Mouse (Mus musculus): Measurements from ENCODE around the gene Mrvi1. TPM values are rescaled to one million over a fixed set of nuclear protein-coding genes. Genes with fewer than 3 reads are reported as not detected.

The Mrvi1 gene
- polyA plus RNA-seq, 1 experiment, result 2.2 TPM

DNA sequence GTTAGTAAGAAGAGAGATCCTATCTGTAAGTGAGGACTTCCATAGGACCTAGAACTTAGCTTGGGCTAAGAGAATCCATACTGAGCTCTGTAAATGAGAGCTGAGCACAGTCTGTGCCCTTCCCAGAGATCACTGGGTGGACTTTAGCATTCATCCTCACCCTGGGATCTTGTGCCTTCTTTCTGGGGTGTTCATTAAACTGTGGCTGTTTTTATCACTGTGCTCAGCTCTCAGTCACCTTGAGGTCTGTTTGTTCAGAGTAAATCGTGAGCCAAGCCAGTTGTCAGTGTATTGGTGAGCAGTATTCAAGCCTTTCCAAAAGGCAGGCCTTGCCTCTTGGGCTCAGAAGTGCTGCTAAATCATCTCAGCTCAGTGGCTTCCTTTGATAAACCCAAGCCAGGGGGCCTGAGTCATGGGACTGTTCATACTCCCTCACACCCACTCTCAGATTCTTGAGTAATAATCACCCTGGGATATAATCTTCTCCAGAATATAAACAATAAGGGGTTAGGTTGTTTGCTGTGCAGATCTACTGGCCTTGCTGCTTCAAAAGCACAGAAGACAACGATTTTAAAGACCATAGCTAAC lies 100.4 kb downstream of the Mrvi1 start:
- H3K27me3 ChIP-seq (ENCODE audit: control insufficient read depth, insufficient read depth, low read length), result no peaks in the 10 kb centered on the region
- no peak for DNase-seq
- no peak overlapping the region for H3K27ac ChIP-seq (ENCODE audit: insufficient read depth, low read length)
- no peak for TF ChIP-seq CTCF (IDR thresholded peaks at IDR 0.05; ENCODE audit: borderline replicate concordance, insufficient read depth, low read depth, low read length)
- no peak for TF ChIP-seq POLR2A (IDR thresholded peaks at IDR 0.05; ENCODE audit: borderline replicate concordance, insufficient read depth, low read length)
- no peaks in the 10 kb centered on the region for H3K4me1 ChIP-seq (ENCODE audit: control insufficient read depth, insufficient read depth, low read length)
- WGBS, result 80% methylated on average over 2 of the region's 2 CpGs
- H3K4me3 ChIP-seq (replicated peaks; ENCODE audit: insufficient read depth, low read depth, low read length), result no peak overlapping the region

DNA sequence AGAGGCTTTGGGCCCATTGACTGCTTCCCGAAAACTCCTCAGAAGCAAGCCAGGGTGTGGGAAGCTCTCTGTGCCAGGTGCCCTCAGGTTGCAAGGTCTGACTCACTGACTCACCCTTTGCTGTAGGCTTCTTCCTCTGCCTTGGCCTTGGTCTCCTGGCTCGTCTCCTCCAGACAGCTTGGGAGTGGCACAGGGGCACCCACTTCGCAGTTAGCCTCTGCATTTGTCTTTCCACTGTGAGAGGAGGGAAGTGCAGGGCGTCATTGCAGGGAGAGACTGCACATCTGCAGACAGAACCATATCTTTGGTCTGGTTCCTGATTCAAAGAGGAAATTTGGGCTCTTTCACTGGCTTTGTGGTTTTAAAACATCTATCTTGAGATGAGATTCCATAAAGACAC lies 104.2 kb downstream of the Mrvi1 start:
- Histone ChIP-seq H3K4me3 (replicated peaks; ENCODE audit: insufficient read depth, low read depth, low read length) (no peak overlapping the region), H3K27me3 (ENCODE audit: control insufficient read depth, insufficient read depth, low read length) (no peaks in the 10 kb centered on the region), H3K4me1 (ENCODE audit: control insufficient read depth, insufficient read depth, low read length) (no peaks in the 10 kb centered on the region), H3K27ac (ENCODE audit: insufficient read depth, low read length) (no peak overlapping the region)
- WGBS, result 84% methylated on average over 4 of the region's 4 CpGs
- TF ChIP-seq CTCF (IDR thresholded peaks at IDR 0.05; ENCODE audit: borderline replicate concordance, insufficient read depth, low read depth, low read length) (no peak), POLR2A (IDR thresholded peaks at IDR 0.05; ENCODE audit: borderline replicate concordance, insufficient read depth, low read length) (no peak)
- DNase-seq, result no peak

DNA sequence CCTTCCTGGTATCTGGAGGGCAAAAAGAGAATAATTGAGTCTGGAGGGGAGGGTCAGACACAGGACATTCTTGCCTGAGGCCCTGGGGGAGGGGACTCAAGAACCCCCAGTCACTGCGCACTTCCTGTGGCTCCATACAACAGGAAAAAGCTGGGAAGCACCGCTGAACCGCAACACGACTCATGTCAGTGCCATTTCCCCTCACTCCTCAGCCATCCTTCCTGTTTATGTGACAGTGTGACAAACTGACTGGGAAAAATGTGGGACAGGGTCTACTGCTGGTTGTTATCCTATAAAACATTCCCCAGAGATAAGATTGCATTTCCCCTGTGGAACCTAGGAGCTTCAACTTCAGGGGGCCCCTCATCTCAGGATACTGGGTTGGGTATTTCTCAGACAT lies 105.3 kb downstream of the Mrvi1 start:
- DNase-seq, result no peak
- Histone ChIP-seq H3K27me3 (ENCODE audit: control insufficient read depth, insufficient read depth, low read length) (no peaks in the 10 kb centered on the region), H3K4me1 (ENCODE audit: control insufficient read depth, insufficient read depth, low read length) (no peaks in the 10 kb centered on the region), H3K4me3 (replicated peaks; ENCODE audit: insufficient read depth, low read depth, low read length) (no peak overlapping the region), H3K27ac (ENCODE audit: insufficient read depth, low read length) (no peak overlapping the region)
- WGBS, result 86% methylated on average over 4 of the region's 4 CpGs
- no peak for TF ChIP-seq POLR2A (IDR thresholded peaks at IDR 0.05; ENCODE audit: borderline replicate concordance, insufficient read depth, low read length)
- no peak for TF ChIP-seq CTCF (IDR thresholded peaks at IDR 0.05; ENCODE audit: borderline replicate concordance, insufficient read depth, low read depth, low read length)

DNA sequence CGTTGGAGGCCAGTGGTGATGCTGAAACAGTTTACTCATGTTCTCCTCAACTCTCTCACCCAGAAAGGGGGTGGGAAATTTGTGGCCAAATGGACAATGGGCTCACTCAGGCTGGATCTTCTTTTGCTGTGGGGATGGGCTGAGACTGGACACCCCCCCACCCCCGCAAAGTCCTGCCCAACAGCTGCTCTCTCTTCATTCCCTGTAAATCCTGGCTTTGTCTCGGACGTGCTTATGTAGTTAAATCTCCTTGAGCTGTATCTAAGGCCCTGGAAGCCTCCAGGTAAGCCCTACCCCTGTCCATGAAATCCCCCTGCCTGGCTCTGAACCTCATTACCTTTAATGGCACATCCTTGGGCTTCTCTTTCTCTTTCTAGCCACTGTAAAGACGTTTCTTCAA lies 113.5 kb downstream of the Mrvi1 start:
- TF ChIP-seq POLR2A (IDR thresholded peaks at IDR 0.05; ENCODE audit: borderline replicate concordance, insufficient read depth, low read length), result no peak
- TF ChIP-seq CTCF (IDR thresholded peaks at IDR 0.05; ENCODE audit: borderline replicate concordance, insufficient read depth, low read depth, low read length), result no peak
- no peaks in the 10 kb centered on the region for H3K4me1 ChIP-seq (ENCODE audit: control insufficient read depth, insufficient read depth, low read length)
- no peaks in the 10 kb centered on the region for H3K27me3 ChIP-seq (ENCODE audit: control insufficient read depth, insufficient read depth, low read length)
- WGBS, result 71% methylated on average over 5 of the region's 5 CpGs
- H3K27ac ChIP-seq (ENCODE audit: insufficient read depth, low read length), result no peak overlapping the region
- H3K4me3 ChIP-seq (replicated peaks; ENCODE audit: insufficient read depth, low read depth, low read length), result no peak overlapping the region
- no peak for DNase-seq

DNA sequence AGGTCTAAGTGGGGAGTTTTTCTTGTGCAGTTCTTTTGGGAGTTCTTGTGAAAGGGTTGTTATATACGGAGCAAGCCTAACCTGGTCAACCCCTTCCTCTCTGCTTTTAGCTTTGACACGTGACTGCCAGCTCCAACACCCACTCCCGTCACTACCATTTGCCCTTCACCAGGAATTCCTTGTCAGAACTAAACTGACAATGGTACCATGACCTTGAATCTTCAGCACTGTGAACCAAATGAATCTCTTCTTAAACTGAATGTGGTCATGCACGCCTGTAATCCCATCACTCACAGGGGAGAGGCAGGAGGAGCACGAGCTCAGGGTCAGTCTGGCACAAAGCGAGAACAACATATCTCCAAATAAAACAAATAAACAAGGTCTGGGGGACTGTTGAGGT lies 115.1 kb downstream of the Mrvi1 start:
- Histone ChIP-seq H3K4me3 (replicated peaks; ENCODE audit: insufficient read depth, low read depth, low read length) (no peak overlapping the region), H3K27me3 (ENCODE audit: control insufficient read depth, insufficient read depth, low read length) (no peaks in the 10 kb centered on the region), H3K4me1 (ENCODE audit: control insufficient read depth, insufficient read depth, low read length) (no peaks in the 10 kb centered on the region), H3K27ac (ENCODE audit: insufficient read depth, low read length) (no peak overlapping the region)
- 91% methylated on average over 6 of the region's 6 CpGs for WGBS
- no peak for TF ChIP-seq CTCF (IDR thresholded peaks at IDR 0.05; ENCODE audit: borderline replicate concordance, insufficient read depth, low read depth, low read length)
- no peak for TF ChIP-seq POLR2A (IDR thresholded peaks at IDR 0.05; ENCODE audit: borderline replicate concordance, insufficient read depth, low read length)
- DNase-seq, result no peak

DNA sequence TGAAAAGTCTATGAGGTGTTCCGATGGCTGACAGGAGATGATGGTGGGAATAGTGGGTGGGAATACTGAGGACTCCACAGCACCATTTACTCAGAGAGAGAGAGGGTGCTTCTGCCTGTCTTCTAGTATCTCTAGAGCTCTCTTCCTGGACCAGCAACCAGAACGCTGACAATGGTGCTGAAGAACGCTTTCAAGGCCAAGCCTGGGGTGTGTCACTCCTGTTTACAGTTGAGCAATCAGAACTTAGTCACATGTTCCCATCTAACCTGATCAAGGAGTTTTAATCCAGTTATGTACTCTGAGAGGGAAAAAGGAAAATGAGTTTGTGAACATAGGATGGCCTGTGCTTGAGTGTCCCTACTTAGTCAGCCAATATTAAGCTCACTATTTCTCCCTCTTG lies 116.2 kb downstream of the Mrvi1 start:
- no peak for DNase-seq
- H3K4me1 ChIP-seq (ENCODE audit: control insufficient read depth, insufficient read depth, low read length), result no peaks in the 10 kb centered on the region
- H3K27me3 ChIP-seq (ENCODE audit: control insufficient read depth, insufficient read depth, low read length), result no peaks in the 10 kb centered on the region
- 97% methylated on average over 3 of the region's 3 CpGs for WGBS
- H3K4me3 ChIP-seq (replicated peaks; ENCODE audit: insufficient read depth, low read depth, low read length), result no peak overlapping the region
- no peak overlapping the region for H3K27ac ChIP-seq (ENCODE audit: insufficient read depth, low read length)
- TF ChIP-seq CTCF (IDR thresholded peaks at IDR 0.05; ENCODE audit: borderline replicate concordance, insufficient read depth, low read depth, low read length) (no peak), POLR2A (IDR thresholded peaks at IDR 0.05; ENCODE audit: borderline replicate concordance, insufficient read depth, low read length) (no peak)

DNA sequence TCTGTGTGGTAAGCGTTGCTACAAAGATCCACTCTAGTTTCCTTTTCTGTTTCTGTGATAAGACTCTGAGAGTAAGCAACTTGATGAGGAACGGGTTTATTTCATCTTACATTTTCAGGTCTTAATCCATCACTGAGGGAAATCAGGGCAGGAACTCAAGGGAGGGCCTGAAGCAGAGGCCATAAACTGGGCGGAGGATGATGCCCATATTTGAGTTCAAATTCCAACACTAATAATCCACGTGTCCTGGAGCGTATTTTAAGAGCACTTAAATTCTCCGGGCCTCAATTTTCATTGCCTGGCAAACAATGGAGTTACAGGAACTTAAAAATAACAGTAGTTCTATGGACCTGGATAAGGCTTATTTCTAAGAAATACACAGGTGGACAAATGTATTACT lies 116.7 kb downstream of the Mrvi1 start:
- TF ChIP-seq POLR2A (IDR thresholded peaks at IDR 0.05; ENCODE audit: borderline replicate concordance, insufficient read depth, low read length) (no peak), CTCF (IDR thresholded peaks at IDR 0.05; ENCODE audit: borderline replicate concordance, insufficient read depth, low read depth, low read length) (no peak)
- 91% methylated on average over 6 of the region's 6 CpGs for WGBS
- Histone ChIP-seq H3K4me3 (replicated peaks; ENCODE audit: insufficient read depth, low read depth, low read length) (no peak overlapping the region), H3K27ac (ENCODE audit: insufficient read depth, low read length) (no peak overlapping the region), H3K4me1 (ENCODE audit: control insufficient read depth, insufficient read depth, low read length) (no peaks in the 10 kb centered on the region), H3K27me3 (ENCODE audit: control insufficient read depth, insufficient read depth, low read length) (no peaks in the 10 kb centered on the region)
- DNase-seq, result no peak

DNA sequence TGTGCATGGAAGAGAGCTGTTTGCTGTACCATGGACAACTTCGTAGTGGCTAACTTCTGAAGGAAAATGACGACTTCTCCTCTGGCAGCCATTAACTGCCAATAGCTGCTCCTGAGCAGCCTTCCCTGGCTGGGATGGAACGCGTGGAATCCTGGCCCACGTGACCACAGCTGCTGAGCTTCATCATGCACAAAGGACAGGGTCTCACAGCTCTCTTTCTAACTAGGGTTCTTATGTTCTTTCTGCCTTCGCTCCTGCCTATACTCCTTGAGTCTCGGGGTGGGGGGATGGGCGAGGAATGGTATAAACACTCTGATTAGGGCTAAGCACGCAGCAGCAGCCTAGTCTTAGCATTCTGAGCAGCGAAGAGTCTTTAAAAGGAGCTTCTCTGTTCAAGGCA lies 117.2 kb downstream of the Mrvi1 start:
- WGBS, result 53% methylated on average over 10 of the region's 10 CpGs
- no peak for DNase-seq
- no peak for TF ChIP-seq CTCF (IDR thresholded peaks at IDR 0.05; ENCODE audit: borderline replicate concordance, insufficient read depth, low read depth, low read length)
- no peak for TF ChIP-seq POLR2A (IDR thresholded peaks at IDR 0.05; ENCODE audit: borderline replicate concordance, insufficient read depth, low read length)

More for the DNA sequence above, 117.2 kb downstream of the Mrvi1 start:
- H3K27me3 ChIP-seq (ENCODE audit: control insufficient read depth, insufficient read depth, low read length), result no peaks in the 10 kb centered on the region
- no peak overlapping the region for H3K4me3 ChIP-seq (replicated peaks; ENCODE audit: insufficient read depth, low read depth, low read length)
- no peaks in the 10 kb centered on the region for H3K4me1 ChIP-seq (ENCODE audit: control insufficient read depth, insufficient read depth, low read length)
- H3K27ac ChIP-seq (ENCODE audit: insufficient read depth, low read length), result no peak overlapping the region
